Mouse (Mus musculus) R1 (cell line): ENCODE results near the gene Hepacam.

Source experiments
- DNase-seq: peaks from one replicate; pipeline ENCODE4 v3.0.0-alpha.2; 2018; ENCODE audit warnings: low read depth, low spot score

Gene Hepacam

GRCm38 (mm10) chr9:37433823-37434560 lies 66.8 kb downstream of the Hepacam start:
- no peak for DNase-seq

GRCm38 (mm10) chr9:37434932-37435331 lies 67.8 kb downstream of the Hepacam start:
- no peak for DNase-seq

GRCm38 (mm10) chr9:37435616-37436015 lies 68.5 kb downstream of the Hepacam start:
- DNase-seq = no peak
